Mouse (Mus musculus) CH12.LX (cell line): ENCODE results near the gene Slc15a4.

Source experiments
- CTCF ChIP-seq, 2 experiments: IDR thresholded peaks in 1 of 2; conservative IDR thresholded peaks in 1 of 2; 2 replicates each; pipeline ENCODE4 v1.5.1; 2011 to 2012; ENCODE audit warnings: low read depth in 2 of 2, low read length in 2 of 2, improper control_type of control experiment in 1 of 2, inconsistent platforms in 1 of 2, mild to moderate bottlenecking in 1 of 2, moderate library complexity in 1 of 2
- TBP ChIP-seq: conservative IDR thresholded peaks from 2 replicates; pipeline ENCODE4 v1.6.1; 2011; ENCODE audit warnings: low read depth, low read length, improper control_type of control experiment

- TF ChIP-seq TBP = no peak
- no peak for TF ChIP-seq CTCF (conservative IDR thresholded peaks at IDR 0.05 in 1 of 2, IDR thresholded peaks at IDR 0.05 in 1 of 2; ENCODE audit: low read depth in 2 of 2, low read length in 2 of 2)
These were observed 25.6 kb upstream of the Slc15a4 start for GRCm38 (mm10) chr5:127658257-127658656.
